In genomic region chr3:135402201-135402658, GRCm38 (mm10) we compare ENCODE assay signal across 9 mouse cellular contexts. TPM values are rescaled to one million over a fixed set of nuclear protein-coding genes. Genes with fewer than 3 reads are reported as not detected.
DNase-seq lines count a peak whose midpoint lies in the region; ATAC-seq and TF ChIP-seq lines count a peak whose summit lies in the region.
"Had no signal": no experiment of that assay in that cellular context is flagged by ENCODE, and none has a peak within 500 bp of the region (broad histone marks: within the 10 kb centered on the region; RNA-seq: fewer than 3 reads in every experiment).

No protein-coding gene starts in this region.

- H3K36me3 ChIP-seq in ES-E14 (ENCODE audit: control insufficient read depth, insufficient read depth, low read length, poor library complexity, severe bottlenecking): peaks cover 1% of the 10 kb centered on the region; the same call in 1 of the 2 replicates
- peaks cover 7% of the 10 kb centered on the region; the same call in 1 of the 2 replicates for H3K36me3 ChIP-seq in lung, embryonic 16.5 days (ENCODE audit: control insufficient read depth, insufficient read depth, low read length)

- 3% methylated on average over 10 of the region's 10 CpGs for WGBS in lung, embryonic 16.5 days

- H3K9ac ChIP-seq in ES-E14 (ENCODE audit: insufficient read depth, low read depth, low read length, poor library complexity, severe bottlenecking): no peak overlapping the region
- H3K9ac ChIP-seq in lung, embryonic 16.5 days (ENCODE audit: low read length): no peak overlapping the region

- peaks cover 5 to 7% of the 10 kb centered on the region in 2 experiments; a peak in 3 of 4 replicates for H3K4me1 ChIP-seq in ES-E14 (ENCODE audit: control insufficient read depth in 2 of 2, insufficient read depth in 2 of 2, low read length in 2 of 2, poor library complexity in 1 of 2)
- peaks cover 3% of the 10 kb centered on the region for H3K4me1 ChIP-seq in lung, embryonic 16.5 days (replicated peaks; ENCODE audit: control insufficient read depth, insufficient read depth, low read length)

- no peaks in the 10 kb centered on the region for H3K27me3 ChIP-seq in lung, embryonic 16.5 days (ENCODE audit: control insufficient read depth, insufficient read depth, low read depth, low read length)

- no peak overlapping the region for H3K27ac ChIP-seq in ES-E14 (ENCODE audit: insufficient read depth, low read depth, low read length, poor library complexity, severe bottlenecking)
- H3K27ac ChIP-seq in lung, embryonic 16.5 days (ENCODE audit: low read length): no peak overlapping the region
- H3K27ac ChIP-seq: macrophage had no signal

- peak; percentile 81 for DNase-seq in ES-E14 (ENCODE audit: low read depth, low spot score)
- peak; percentile 84 to 89 for DNase-seq in cerebellum, adult 18-20 months
- DNase-seq in forelimb bud, embryonic 11.5 days (ENCODE audit: low read depth, low spot score): peak; percentile 90
- peak; percentile 79 for DNase-seq in layer of hippocampus, adult 9-10 months (ENCODE audit: low spot score)
- peak; percentile 59 for DNase-seq in ovary, postnatal 10 days (ENCODE audit: low spot score)
- DNase-seq in thymus, postnatal 0 days (ENCODE audit: low spot score): peak; percentile 97

- peak; percentile 97 to 99 for ATAC-seq in hematopoietic stem cell, adult 5-6 weeks (replicated peaks in 1 of 2; ENCODE audit: insufficient read depth in 1 of 2, low FRiP score in 2 of 2, low TSS enrichment in 1 of 2, low read depth in 1 of 2, poor library complexity in 2 of 2, severe bottlenecking in 2 of 2)
- ATAC-seq in lung, embryonic 16.5 days (ENCODE audit: low read depth): peak; percentile 84

- 0 out of 4 replicates have a peak overlapping the region, but pooled peaks of 1 of the 2 experiments have one; percentile 7 for H3K4me3 ChIP-seq in ES-E14 (ENCODE audit: insufficient read depth in 1 of 2, low read depth in 1 of 2, low read length in 2 of 2, poor library complexity in 1 of 2, severe bottlenecking in 1 of 2)
- no peak overlapping the region for H3K4me3 ChIP-seq in lung, embryonic 16.5 days (ENCODE audit: low read length)

- no peaks in the 10 kb centered on the region for H3K9me3 ChIP-seq in ES-E14 (ENCODE audit: control insufficient read depth, insufficient read depth, low read depth, low read length)
- no peaks in the 10 kb centered on the region for H3K9me3 ChIP-seq in lung, embryonic 16.5 days (ENCODE audit: control insufficient read depth, low read length)

- in situ Hi-C loops in ES-E14 (cut with MboI; ENCODE audit: low sequenced_read_pairs in 2 of 2, unreplicated experiment in 2 of 2): loop anchor here (10.0 kb wide), 1 partner anchor 333 kb away; no protein-coding TSS in a partner anchor

- peak overlapping the region; percentile 30; the same call in 1 of the 2 replicates for H3K4me2 ChIP-seq in lung, embryonic 16.5 days (ENCODE audit: low read depth, low read length)

TF ChIP-seq in ES-E14, 5 proteins besides CTCF, POLR2A, EP300 and RAD21:
- TF ChIP-seq ZC3H11A (IDR thresholded peaks at IDR 0.05; ENCODE audit: borderline replicate concordance, low read depth, low read length) (peak; percentile 51; the same call in 1 of the 2 replicates), HCFC1 (IDR thresholded peaks at IDR 0.05; ENCODE audit: borderline replicate concordance, insufficient read depth, low read length) (no peak)

RNA-seq across cellular contexts. Expression of gene Cisd2, which starts 21.5 kb away (rescaled TPM):
- total RNA-seq in ES-E14 (2012; rRNA removed): 17.4 and 21.6 TPM in 2 replicates
- 68.9 and 74.7 TPM in 2 replicates for total RNA-seq in hematopoietic stem cell, adult 5-6 weeks (2017)
- polyA plus RNA-seq in lung, embryonic 16.5 days (2015; fragmentation: Nextera tagmentation; extraction: Ambion mirVana): 60.3 and 62.8 TPM in 2 replicates
- polyA plus RNA-seq in thymus, postnatal 0 days (2015; fragmentation: Nextera tagmentation; extraction: Ambion mirVana): 53.5 and 64.7 TPM in 2 replicates

RNA-seq across cellular contexts. Expression of gene Ube2d3, which starts 35.7 kb away (rescaled TPM):
- total RNA-seq in ES-E14 (2012; rRNA removed): 298 and 321 TPM in 2 replicates
- 650 and 1,047 TPM in 2 replicates for total RNA-seq in hematopoietic stem cell, adult 5-6 weeks (2017)
- 485 and 516 TPM in 2 replicates for polyA plus RNA-seq in lung, embryonic 16.5 days (2015; fragmentation: Nextera tagmentation; extraction: Ambion mirVana)
- polyA plus RNA-seq in thymus, postnatal 0 days (2015; fragmentation: Nextera tagmentation; extraction: Ambion mirVana): 616 and 646 TPM in 2 replicates

RNA-seq across cellular contexts. Expression of gene Slc9b1, which starts 54.4 kb away (rescaled TPM):
- 30.1 and 32.8 TPM in 2 replicates for total RNA-seq in ES-E14 (2012; rRNA removed)
- total RNA-seq in hematopoietic stem cell, adult 5-6 weeks (2017): 0.56 and 2.0 TPM in 2 replicates
- polyA plus RNA-seq in lung, embryonic 16.5 days (2015; fragmentation: Nextera tagmentation; extraction: Ambion mirVana): 0.16 and 0.34 TPM in 2 replicates
- polyA plus RNA-seq in thymus, postnatal 0 days (2015; fragmentation: Nextera tagmentation; extraction: Ambion mirVana): 0.28 and 0.36 TPM in 2 replicates

Comparison
In these comparisons a context has a peak if more than half of its experiments do, and no peak if none do; other contexts are left out.
1. RNA of gene Slc9b1, which starts 54.4 kb away (total RNA-seq): 30.1 to 32.8 TPM in ES-E14; 0.56 to 2.0 TPM in hematopoietic stem cell, adult 5-6 weeks; every median in the first group is over 10 times any median in the second.
2. Peak in every context shown above with its lines, with median percentiles within 50 percentile points of each other: DNase-seq.